Mouse (Mus musculus) leukemia stem cell, adult 10-12 weeks (primary cell): ENCODE results near the gene 4930415O20Rik. TPM values are rescaled to one million over a fixed set of nuclear protein-coding genes. Genes with fewer than 3 reads are reported as not detected.

Experiments used
- polyA plus RNA-seq: library from polyadenylated mRNA; stranded (reverse); fragments of >175 nt; gene quantifications from 2 replicates; pipeline ENCODE4 v1.2.3, GENCODE M21; 2012; ENCODE audit warnings: low replicate concordance

Gene 4930415O20Rik
- polyA plus RNA-seq = not detected in 2 replicates

DNA sequence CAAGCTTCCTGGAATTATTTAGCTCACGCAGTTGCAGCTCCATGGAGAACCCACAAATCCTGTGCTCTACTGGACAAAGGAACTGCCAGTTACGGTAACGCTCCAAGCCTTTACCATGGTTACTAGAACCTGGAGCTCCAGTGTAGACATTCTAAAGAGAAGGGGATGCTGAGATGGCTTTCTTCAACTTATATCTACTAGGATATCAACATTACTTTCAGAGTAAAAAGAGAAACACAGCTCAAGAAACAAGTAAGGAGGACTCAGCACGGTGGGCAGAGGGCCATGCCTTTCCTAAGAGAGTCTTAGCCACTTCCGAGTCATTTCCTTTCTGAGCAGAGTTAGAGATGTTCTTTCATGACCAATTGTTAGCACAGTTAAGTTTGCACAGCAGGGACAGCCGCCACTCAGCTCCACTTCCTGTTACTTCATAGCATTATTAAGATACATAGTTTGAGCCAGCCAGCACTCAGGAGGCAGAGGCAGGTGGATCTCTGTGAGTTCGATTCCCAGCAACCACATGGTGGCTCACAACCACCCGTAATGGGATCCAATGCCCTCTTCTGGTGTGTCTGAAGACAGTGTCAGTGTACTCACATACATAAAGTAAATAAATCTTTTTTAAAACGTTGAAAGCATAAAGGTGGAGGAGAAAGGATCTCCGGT is at the start of gene 4930415O20Rik, which contains the start of gene Ccnt1:
Gene 4930415O20Rik (plus strand): TSS at position 132 of the 666 bp plus-strand sequence.
Gene Ccnt1 (minus strand): TSS at position 51 of the 666 bp plus-strand sequence.

DNA sequence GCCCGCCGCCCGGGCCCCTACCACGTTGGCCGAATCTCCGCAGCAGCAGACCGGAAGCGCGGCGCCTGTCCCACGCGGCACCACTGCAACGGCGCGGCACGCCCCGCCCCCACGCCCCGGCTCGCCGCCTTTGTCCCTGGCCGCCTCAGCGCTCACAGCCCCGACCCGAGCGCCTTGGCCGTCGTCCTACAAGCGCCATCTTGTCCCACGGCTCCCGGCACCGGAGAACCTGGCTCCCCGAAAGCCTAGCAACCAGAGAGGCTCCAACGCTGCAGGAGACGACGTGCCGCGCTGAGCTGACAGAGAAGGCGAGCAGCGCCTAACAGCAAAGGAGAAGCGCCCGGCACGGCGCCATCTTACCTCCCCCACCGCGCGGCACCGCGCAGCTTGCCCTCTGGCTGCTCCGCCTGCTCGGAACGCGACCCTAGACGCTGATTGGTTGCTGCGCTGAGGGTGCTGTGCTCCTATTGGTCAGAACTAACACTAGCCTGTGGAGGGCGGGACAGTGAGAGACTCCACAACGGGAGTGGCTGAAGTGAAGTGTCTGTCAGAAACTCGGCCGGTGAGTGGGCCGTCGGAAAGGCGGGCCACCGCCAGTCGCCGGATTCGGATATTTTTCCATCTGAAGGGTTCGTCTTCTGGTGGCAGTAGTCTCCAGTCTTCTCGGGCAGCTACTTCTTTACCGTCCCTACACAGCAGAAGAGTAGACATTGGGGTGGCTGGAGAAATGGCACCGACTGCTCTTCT is 36.8 kb upstream of the 4930415O20Rik start, which contains the start of gene Kansl2:
Gene Kansl2 (minus strand): TSS at position 384 of the 747 bp plus-strand sequence.

GRCm38 (mm10) chr15:98609331-98610130 is 38.7 kb downstream of the 4930415O20Rik start, which contains the start of gene Adcy6:
Gene Adcy6, minus strand, starts transcription at chr15:98610076.

GRCm38 (mm10) chr15:98630540-98630939 is 59.7 kb downstream of the 4930415O20Rik start, which contains the start of gene Cacnb3:
Gene Cacnb3, plus strand, starts transcription at chr15:98630840.

Other genes with a start within 250 kb of the 4930415O20Rik start
- not detected in 2 replicates for gene Olfr284, start 230.0 kb upstream of the 4930415O20Rik start, polyA plus RNA-seq
- gene Olfr283, start 190.1 kb upstream of the 4930415O20Rik start, polyA plus RNA-seq = 0.09 TPM in 1 of 2 replicates, not detected in the other
- not detected in 2 replicates for gene Olfr282, start 139.8 kb upstream of the 4930415O20Rik start, polyA plus RNA-seq
- not detected in 2 replicates for gene Olfr281, start 118.4 kb upstream of the 4930415O20Rik start, polyA plus RNA-seq
- gene OR5BS1P, start 101.1 kb upstream of the 4930415O20Rik start, polyA plus RNA-seq = 0.08 TPM in 1 of 2 replicates, not detected in the other
- not detected in 2 replicates for gene Lalba, start 88.3 kb upstream of the 4930415O20Rik start, polyA plus RNA-seq
- 0.26 TPM in 1 of 2 replicates, not detected in the other for gene Olfr279, start 78.6 kb upstream of the 4930415O20Rik start, polyA plus RNA-seq
- gene Kansl2, start 36.7 kb upstream of the 4930415O20Rik start, polyA plus RNA-seq = 15.3 and 23.6 TPM in 2 replicates
- gene Ccnt1, start 81 bp upstream of the 4930415O20Rik start, polyA plus RNA-seq = 3.5 and 6.5 TPM in 2 replicates
- gene Adcy6, start 39.1 kb downstream of the 4930415O20Rik start, polyA plus RNA-seq = 28.3 and 35.6 TPM in 2 replicates
- 2.2 and 5.7 TPM in 2 replicates for gene Cacnb3, start 59.8 kb downstream of the 4930415O20Rik start, polyA plus RNA-seq
- gene Ddx23, start 91.9 kb downstream of the 4930415O20Rik start, polyA plus RNA-seq = 83.8 and 103 TPM in 2 replicates
- 0.23 and 0.60 TPM in 2 replicates for gene Rnd1, start 106.5 kb downstream of the 4930415O20Rik start, polyA plus RNA-seq
- gene Ccdc65, start 137.2 kb downstream of the 4930415O20Rik start, polyA plus RNA-seq = not detected in 2 replicates
- gene Fkbp11, start 157.2 kb downstream of the 4930415O20Rik start, polyA plus RNA-seq = 2.6 and 5.6 TPM in 2 replicates
- 11.6 and 18.3 TPM in 2 replicates for gene Arf3, start 192.2 kb downstream of the 4930415O20Rik start, polyA plus RNA-seq
- gene Wnt10b, start 207.1 kb downstream of the 4930415O20Rik start, polyA plus RNA-seq = 0.13 TPM in 1 of 2 replicates, not detected in the other
- 0.28 TPM in 1 of 2 replicates, not detected in the other for gene Wnt1, start 218.9 kb downstream of the 4930415O20Rik start, polyA plus RNA-seq
- 0.32 and 0.66 TPM in 2 replicates for gene Ddn, start 238.5 kb downstream of the 4930415O20Rik start, polyA plus RNA-seq